Mouse (Mus musculus) c-Kit-negative CD71-positive TER-119-positive erythroid progenitor cells, embryonic 14.5 days (primary cell): Measurements from ENCODE around the gene Gatm.

Experiments
- DNase-seq: peaks from one replicate; pipeline ENCODE4 v3.0.0-alpha.2; 2013; ENCODE audit warnings: low read depth, low spot score

Gatm gene

GRCm38 (mm10) chr2:122611654-122611973 lies 511 bp upstream of the Gatm start:
- DNase-seq = no peak

DNA sequence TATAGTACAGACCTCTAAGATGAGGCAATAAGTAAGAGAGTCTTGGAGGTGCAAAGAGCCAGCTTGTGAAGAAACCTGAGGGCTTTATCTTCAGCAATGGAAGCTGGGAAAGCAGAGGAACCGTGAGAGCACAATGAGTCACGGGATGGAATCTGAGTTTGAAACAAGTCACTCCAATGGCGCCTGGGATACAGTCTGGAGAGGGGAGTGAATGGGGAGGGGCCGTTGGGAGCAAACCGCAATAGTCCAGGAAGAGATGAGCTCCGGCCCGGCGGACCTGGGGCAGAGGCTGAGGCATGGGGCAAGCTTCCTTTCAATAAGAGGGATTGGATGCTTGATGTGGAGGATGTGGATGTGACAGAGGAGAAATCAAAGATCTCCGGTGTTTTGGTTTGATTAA lies 2.3 kb downstream of the Gatm start:
- no peak for DNase-seq

GRCm38 (mm10) chr2:122605829-122606228 lies 5.3 kb downstream of the Gatm start:
- no peak for DNase-seq

DNA sequence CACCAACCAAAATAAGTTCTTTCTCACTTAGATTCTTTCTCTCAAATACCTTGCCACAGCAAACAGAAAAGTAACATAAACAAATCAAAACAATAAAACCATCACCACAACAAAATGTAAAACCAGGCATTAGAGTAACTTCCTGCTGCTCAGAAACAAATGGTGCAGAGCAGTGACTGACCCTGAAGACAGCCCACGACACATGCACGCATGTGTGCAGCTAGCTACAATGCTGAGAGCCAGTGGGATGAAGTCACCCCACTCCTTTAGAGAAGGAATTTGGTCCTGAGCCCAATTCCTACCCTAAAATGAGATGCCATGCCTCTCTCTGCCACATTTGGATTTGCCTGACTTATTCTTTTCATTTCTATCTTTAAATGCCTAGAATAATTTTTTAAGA lies 9.7 kb downstream of the Gatm start:
- no peak for DNase-seq

DNA sequence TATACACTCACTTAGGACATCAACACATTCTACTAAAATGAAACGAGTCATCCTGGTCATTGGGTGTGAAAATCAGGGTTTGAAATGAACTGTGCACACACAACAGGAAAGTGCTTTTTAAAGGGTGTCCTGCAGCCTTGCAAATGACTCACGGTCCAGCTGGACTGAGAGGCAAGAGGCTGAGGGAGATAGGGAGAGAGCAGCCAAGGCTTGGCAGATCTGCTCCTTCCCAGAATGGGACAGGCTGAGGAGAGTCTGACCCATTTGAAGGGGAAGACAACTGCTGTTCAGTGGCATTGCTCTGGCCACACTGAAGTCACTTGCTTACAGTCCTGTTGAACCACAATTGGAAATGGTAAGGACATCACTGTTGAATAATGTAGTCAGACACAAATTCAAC lies 11.4 kb downstream of the Gatm start:
- no peak for DNase-seq

GRCm38 (mm10) chr2:122595461-122595860 lies 15.6 kb downstream of the Gatm start:
- no peak for DNase-seq

- no peak for DNase-seq
These were observed 19.9 kb downstream of the Gatm start for GRCm38 (mm10) chr2:122591213-122591612.

GRCm38 (mm10) chr2:122590351-122590750 lies 20.8 kb downstream of the Gatm start:
- DNase-seq = no peak

GRCm38 (mm10) chr2:122587861-122588519 lies 23.1 kb downstream of the Gatm start:
- no peak for DNase-seq

DNA sequence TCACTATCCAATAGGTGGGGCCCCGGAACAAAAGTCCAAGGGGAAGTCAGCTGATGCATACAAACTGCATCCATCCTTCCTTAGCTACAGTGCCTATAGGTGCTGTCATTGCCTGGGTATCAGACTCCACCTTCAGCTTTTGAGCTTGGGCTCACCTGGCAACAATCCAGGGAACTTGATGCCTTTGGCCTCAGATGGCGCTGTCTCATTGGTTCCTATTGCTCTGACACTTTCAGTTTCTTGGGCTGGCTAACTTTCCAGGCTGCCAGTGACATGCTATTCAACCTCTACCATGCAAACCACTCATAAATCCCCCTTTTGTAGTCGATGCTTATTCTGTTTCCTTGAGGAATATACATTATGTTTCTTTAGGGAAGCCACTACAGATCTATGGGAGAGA lies 24.8 kb downstream of the Gatm start:
- no peak for DNase-seq

GRCm38 (mm10) chr2:122582324-122582723 lies 28.8 kb downstream of the Gatm start:
- no peak for DNase-seq

DNA sequence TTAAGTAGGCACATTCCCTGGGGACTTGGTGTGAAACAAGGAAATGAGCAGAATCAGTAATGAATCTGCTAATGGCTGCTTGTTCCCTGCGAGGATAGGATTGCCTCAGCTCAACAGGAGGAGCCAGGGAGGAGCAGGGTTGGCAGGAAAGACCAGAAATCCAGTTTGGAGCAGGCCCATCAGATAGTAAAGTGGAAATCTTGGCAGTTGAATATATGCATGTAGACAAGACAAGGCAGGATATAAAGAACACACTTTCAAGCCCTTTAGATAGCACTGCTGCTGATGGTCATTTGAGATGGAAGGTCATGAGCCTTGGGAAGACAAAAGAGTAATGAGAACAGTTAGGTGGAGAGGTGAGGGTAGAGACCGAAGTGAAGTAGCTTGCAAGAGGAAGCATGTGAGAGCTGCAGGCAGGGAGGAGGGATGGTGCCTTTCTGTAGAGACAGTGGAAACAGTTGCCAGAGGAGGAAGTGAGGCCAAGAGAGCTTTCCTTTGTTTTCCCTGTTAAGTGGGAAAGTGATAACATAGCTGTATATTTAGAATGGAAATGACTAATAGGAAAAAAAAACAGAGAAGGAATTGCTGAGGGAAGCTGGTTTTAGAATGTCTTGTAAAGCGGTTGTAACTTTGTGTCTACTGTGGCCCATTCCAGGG lies 29.6 kb downstream of the Gatm start:
- DNase-seq = no peak

DNA sequence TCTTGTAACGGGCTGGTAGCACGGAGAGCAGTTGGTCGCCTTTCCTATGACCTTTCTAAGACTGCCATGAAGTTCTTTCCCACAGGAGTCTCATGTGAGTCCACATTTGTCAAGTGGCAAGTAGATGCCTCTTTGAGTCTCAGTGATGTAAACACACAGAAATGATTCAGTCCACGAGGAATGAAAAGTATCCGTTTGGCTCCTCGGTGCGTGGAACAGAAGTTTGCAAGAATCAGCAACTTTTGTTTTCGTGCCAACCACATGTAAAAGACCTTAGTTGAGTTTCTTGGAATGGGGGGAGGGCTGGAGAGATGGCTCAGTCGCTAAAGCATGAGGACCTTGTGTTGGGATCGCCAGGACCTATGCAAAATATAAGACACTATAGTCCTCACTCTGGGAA lies 30.7 kb downstream of the Gatm start:
- DNase-seq = no peak

DNA sequence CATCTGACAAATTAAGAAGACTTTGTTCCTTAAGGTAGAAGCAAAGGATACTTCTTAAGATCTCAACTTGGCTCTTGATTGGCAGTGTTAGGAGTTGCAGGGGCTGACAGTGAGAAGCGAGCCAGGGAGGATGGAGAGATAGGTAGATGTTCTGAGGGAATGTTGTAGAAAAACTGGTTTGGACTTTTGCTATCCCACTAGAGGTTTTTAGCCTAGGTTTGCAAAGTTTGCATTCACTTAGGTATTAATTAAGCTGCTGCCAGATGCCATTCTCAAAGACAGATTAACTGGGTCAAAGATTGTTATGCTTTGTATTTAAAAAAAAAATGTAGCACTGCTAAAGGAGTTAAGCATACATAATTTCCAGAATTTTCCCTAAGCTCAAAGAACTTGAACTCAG lies 33.8 kb downstream of the Gatm start:
- DNase-seq = no peak

- no peak for DNase-seq
These were observed 34.8 kb downstream of the Gatm start for GRCm38 (mm10) chr2:122576295-122576694.

- no peak for DNase-seq
These were observed 35.6 kb downstream of the Gatm start for GRCm38 (mm10) chr2:122575470-122575869.

- DNase-seq = no peak
These were observed 38.7 kb downstream of the Gatm start for GRCm38 (mm10) chr2:122572438-122572837.

DNA sequence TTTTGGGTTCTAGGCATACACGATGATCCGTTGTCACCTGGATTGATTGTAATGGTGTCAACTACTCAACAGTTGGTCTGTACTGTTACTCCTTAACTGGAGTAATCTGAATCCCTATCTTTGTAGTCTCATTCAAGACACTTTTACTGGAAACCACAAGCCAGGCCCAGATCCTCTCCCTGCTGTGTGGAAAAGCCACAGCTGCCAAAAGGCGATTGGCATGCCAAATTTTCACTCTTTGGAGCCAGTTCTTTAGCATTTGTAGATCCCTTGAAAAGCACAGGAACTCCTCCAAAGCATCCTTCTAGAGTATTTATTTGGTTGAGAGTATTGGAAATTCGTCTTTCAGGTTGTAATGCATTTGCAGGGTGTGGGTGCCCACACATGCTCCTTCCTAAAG lies 39.8 kb downstream of the Gatm start:
- no peak for DNase-seq

DNA sequence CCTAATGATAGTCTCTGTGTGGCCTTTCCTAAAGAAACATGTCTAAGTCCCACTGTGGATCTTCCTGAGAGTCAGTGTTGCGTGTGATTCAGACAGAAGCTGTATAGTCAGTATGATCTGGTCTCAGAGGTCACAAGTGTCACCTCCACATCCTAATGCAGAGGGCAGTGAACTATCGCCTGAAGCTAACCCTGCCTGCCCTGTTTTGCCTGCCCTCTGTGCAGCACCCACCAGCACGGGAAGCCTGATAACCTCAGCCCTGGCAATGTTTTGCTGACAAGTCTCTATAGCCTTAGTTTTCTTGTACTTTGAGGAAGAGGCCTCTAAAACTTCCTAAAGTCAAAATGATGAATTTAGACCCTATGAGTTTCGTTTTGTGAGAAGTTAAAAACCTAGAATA lies 40.7 kb downstream of the Gatm start:
- DNase-seq = no peak

DNA sequence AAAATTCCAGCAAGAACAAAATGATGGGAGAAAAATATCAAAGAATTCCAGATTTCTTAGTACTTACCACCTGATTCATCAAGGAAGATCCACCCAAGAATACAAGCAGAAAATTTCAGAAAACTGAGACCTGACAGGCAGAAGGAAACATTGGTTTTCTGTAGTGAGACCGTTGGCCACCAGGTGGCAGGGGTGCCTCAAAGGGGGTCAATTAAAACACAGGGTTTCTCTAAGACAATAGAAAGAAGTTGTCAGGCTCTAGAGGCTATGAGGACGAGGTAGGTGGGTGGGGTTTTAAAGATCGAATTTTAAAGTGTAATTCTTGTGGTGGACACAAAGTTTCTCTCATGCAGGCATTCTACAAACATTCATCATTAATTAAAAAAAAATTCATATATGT lies 41.7 kb downstream of the Gatm start:
- no peak for DNase-seq

- no peak for DNase-seq
These were observed 48.9 kb downstream of the Gatm start for GRCm38 (mm10) chr2:122562251-122562650.

GRCm38 (mm10) chr2:122561221-122561620 lies 49.9 kb downstream of the Gatm start:
- DNase-seq = no peak

- no peak for DNase-seq
These were observed 52.8 kb downstream of the Gatm start for GRCm38 (mm10) chr2:122558317-122558716.
